Mouse (Mus musculus): ENCODE measurements around the gene Med12l. TPM values are rescaled to one million over a fixed set of nuclear protein-coding genes. Genes with fewer than 3 reads are reported as not detected.

Med12l gene
- polyA plus RNA-seq, 1 experiment from 2014 or later, result 2.3 TPM

DNA sequence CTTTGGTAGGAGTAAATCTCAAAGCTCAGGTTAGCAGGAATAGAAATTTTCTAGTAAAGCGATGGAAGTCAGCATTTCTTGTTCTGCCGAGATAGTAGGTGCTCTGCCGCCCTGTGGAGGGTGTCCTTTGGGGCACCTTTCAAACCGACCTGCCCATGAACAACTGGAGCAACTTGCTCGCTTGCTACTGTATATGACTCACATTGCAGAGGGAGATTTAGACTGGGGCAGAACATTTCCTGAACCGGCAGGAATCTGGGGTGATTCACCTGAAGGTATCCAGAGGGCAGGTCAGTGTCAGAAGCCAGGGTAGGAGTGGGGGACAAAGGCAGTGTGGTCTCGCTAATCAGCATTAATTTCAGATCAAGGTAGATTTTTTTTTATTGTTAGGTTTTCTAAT is 189.3 kb downstream of the Med12l start, which contains the start of gene Gpr87:
Gene Gpr87, minus strand, starts transcription at position 167 of the 400 bp plus-strand sequence.
- Histone ChIP-seq H3K4me3 (no peak within 1 kb of the TSS), H3K4me2 (no peak within 1 kb of the TSS), H3K9ac (no peak within 1 kb of the TSS), H3K9me3 (no peaks in the 10 kb centered on the region), H3K27me3 (replicated peaks) (no peaks in the 10 kb centered on the region), H3K27ac (replicated peaks) (no peak within 1 kb of the TSS), H3K36me3 (no peaks in the 10 kb centered on the region), H3K4me1 (no peaks in the 10 kb centered on the region)
- 72% methylated on average over 7 of the region's 7 CpGs for WGBS
- ATAC-seq (ENCODE audit: extremely low read depth, insufficient number of reproducible peaks, low FRiP score, low TSS enrichment), result no peak

DNA sequence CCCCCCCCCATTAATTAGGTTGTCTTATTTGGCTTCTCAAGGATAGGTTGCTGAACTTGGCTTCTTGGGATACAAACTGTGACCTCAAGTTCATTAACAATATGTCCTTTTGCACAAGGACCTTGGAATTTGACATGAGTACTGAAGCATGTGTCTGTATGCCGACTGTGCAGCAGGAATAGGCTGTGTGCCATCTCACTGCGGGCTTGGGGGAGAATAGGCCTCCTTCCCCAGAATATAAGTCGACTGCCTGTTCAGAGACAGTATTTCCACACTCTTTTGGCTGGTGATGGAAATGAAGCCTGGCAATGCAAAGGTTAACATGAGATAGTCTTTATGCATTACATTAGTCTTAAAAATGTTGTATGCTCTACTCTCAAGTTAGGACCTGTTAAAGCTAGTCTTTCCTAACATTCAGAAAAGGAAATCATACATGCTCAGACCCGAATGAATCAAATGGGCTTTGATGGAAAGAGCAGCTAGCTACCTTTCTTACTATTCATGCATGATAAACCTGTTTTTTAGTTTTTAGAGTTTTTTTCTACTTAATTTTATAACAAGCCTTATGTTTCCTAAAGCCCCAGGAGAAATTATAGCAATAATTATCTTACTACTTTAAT is 191.8 kb downstream of the Med12l start:
- H3K4me2 ChIP-seq, result no peak overlapping the region
- 74% methylated on average over 4 of the region's 4 CpGs for WGBS
- H3K36me3 ChIP-seq, result no peaks in the 10 kb centered on the region
- H3K9ac ChIP-seq, result no peak overlapping the region
- ATAC-seq (ENCODE audit: extremely low read depth, insufficient number of reproducible peaks, low FRiP score, low TSS enrichment), result no peak
- H3K27ac ChIP-seq (replicated peaks), result no peak overlapping the region
- H3K9me3 ChIP-seq, result no peaks in the 10 kb centered on the region
- no peaks in the 10 kb centered on the region for H3K4me1 ChIP-seq
- no peaks in the 10 kb centered on the region for H3K27me3 ChIP-seq (replicated peaks)
- H3K4me3 ChIP-seq, result no peak overlapping the region

DNA sequence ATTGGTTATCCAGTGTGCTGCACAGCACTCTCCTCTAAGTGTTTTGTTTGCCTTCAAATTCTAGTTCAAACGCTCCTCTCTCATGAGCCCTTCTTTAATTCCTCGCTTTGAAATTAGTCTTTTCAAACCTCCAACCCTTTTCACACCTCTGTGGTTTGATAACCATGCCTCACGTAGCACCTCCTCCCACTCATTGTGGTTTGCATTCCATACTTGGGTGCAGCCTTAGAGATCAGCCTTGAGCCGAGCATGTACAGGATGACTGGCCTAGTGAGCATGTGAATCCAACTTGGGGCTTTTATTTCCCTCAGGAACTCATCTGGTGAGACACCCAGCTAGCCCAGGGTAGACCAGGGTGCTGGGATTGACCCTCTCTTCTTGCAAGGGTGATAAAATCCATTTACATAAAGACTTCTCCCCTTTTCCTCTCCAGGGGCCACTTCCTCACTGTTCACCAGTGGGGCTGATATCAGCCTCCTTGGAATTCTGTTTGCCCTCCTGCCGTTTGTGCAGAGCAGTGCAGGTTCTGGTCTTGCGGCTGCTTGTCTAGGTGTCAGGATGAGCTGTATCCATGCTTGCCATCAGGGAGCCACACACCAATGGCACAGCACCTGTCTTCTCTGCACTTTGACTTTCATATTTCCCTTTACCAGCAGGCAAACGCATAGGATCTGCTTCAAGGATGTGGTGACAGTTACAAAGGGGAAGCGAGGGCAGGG is 198.3 kb downstream of the Med12l start:
- H3K4me1 ChIP-seq, result peaks cover 35% of the 10 kb centered on the region
- no peak overlapping the region for H3K4me2 ChIP-seq
- H3K27ac ChIP-seq (replicated peaks), result peak overlapping the region; percentile 76
- no peak for ATAC-seq (ENCODE audit: extremely low read depth, insufficient number of reproducible peaks, low FRiP score, low TSS enrichment)
- WGBS, result 35% methylated on average over 8 of the region's 8 CpGs
- H3K9me3 ChIP-seq, result no peaks in the 10 kb centered on the region
- no peaks in the 10 kb centered on the region for H3K27me3 ChIP-seq (replicated peaks)
- no peak overlapping the region for H3K4me3 ChIP-seq
- no peaks in the 10 kb centered on the region for H3K36me3 ChIP-seq
- H3K9ac ChIP-seq, result no peak overlapping the region

DNA sequence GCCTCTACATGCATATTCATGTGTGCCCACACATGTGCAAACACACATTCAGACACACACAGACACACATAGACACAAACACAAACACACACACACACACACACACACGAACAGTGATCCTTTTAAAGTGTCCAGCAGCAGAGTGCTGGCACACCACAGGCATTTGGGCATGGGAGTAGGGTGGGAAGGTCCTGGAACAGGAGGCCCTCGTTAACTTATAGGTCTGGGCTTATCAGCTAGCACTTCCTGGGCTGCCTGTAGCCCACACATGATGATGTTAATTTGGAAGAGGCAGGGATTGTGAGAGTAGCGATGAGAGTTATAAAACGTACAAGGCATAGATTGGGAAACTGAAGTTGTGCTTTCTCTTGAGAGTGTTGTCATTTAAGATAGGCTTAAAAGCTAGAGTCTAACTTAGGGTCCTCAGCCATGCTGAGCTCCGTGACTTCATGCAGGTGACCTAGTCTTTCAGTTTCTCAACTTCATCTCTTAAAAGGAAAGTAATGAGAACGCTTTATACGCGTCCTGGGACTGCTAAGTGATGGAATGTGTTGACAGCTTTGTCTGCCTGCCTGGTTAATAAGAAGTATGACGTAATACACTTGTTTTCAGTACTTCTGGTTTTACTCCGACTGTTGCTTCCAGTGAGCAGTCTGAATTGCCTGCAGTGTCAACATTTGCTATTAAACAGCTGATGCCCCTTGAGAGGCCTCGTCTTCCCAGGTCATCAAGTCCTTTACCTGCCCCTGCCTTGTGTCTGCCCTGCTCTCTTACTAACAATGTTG is 199.3 kb downstream of the Med12l start:
- H3K36me3 ChIP-seq, result no peaks in the 10 kb centered on the region
- no peaks in the 10 kb centered on the region for H3K9me3 ChIP-seq
- H3K4me2 ChIP-seq, result peak overlapping the region; percentile 55
- H3K9ac ChIP-seq, result no peak overlapping the region
- H3K4me3 ChIP-seq, result 0 out of 2 replicates have a peak overlapping the region, but pooled peaks have one; percentile 9
- no peaks in the 10 kb centered on the region for H3K27me3 ChIP-seq (replicated peaks)
- H3K27ac ChIP-seq (replicated peaks), result peak overlapping the region; percentile 76
- ATAC-seq (ENCODE audit: extremely low read depth, insufficient number of reproducible peaks, low FRiP score, low TSS enrichment), result peak; percentile 41
- peaks cover 35% of the 10 kb centered on the region for H3K4me1 ChIP-seq
- 18% methylated on average over 11 of the region's 11 CpGs for WGBS

DNA sequence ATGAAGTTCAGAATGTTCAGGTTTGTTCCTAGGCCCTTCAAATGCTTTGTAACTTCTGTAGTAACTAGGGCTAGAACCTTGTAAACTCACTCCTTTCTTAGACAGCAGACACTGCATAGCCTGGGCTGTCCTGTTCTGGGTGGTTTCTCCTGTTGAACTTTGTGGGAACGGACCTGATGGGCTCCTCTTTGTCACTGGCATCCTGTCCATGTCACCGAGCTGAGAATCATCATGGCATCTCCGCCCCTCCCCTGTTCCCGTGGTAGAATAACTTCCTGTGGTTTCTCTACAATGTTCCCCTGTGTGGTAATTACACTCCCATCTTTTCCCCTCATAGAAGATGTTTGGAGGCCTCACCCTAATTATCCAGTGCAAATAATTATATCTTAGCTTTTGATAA is 200.3 kb downstream of the Med12l start:
- Histone ChIP-seq H3K9me3 (no peaks in the 10 kb centered on the region), H3K27me3 (replicated peaks) (no peaks in the 10 kb centered on the region), H3K27ac (replicated peaks) (peak overlapping the region; percentile 76), H3K4me3 (no peak overlapping the region), H3K9ac (no peak overlapping the region), H3K36me3 (no peaks in the 10 kb centered on the region), H3K4me2 (no peak overlapping the region), H3K4me1 (peaks cover 35% of the 10 kb centered on the region)
- ATAC-seq (ENCODE audit: extremely low read depth, insufficient number of reproducible peaks, low FRiP score, low TSS enrichment), result no peak
- whole genome bisulfite sequencing, result 76% methylated on average over 4 of the region's 4 CpGs

DNA sequence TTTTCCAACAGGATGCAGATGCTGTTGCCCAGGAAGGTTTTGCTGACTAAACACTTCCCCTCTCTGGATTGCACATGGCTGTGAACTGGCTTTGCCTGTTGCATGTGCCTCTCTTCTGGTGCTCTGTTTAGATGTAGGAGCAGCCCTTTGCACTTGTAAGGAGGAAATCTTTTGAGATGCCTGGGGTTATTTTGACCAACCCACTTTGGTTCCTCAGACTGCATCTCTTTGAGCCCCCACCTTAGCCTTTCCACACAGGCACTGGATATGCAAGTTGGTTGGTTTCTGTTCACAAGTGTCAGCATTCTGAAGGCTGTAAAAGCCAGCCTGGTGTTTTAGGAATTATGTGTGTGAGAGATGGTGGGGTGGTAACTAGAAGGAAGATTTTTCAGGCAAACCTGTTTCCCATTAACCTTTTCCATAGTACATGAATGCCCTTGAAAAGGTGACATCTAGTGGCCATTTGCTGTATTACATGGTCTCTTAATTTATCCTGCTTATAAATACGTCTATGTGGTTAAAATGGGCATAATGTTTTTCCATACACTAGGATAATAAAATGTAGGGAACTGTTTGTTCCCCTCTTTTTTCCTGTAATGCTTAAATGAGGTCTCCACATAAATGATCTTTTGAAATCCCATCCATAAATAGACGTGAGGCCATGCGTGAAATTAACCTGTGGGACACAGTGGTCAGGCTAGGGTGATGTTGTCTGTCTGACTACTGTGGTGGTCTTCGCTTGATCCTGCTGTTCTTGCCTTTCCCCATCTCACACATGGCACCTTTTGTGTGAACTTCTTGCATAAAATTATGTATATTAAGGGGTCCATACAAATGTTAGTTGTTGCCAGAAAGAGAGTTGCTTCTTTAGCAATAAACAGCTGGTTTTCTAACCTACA is 203.3 kb downstream of the Med12l start:
- Histone ChIP-seq H3K4me1 (peaks cover 26% of the 10 kb centered on the region), H3K9me3 (no peaks in the 10 kb centered on the region), H3K27ac (replicated peaks) (no peak overlapping the region), H3K4me2 (no peak overlapping the region), H3K36me3 (no peaks in the 10 kb centered on the region), H3K9ac (0 out of 2 replicates have a peak overlapping the region, but pooled peaks have one; percentile 21), H3K27me3 (replicated peaks) (no peaks in the 10 kb centered on the region), H3K4me3 (no peak overlapping the region)
- 62% methylated on average over 4 of the region's 4 CpGs for WGBS
- ATAC-seq (ENCODE audit: extremely low read depth, insufficient number of reproducible peaks, low FRiP score, low TSS enrichment), result no peak

DNA sequence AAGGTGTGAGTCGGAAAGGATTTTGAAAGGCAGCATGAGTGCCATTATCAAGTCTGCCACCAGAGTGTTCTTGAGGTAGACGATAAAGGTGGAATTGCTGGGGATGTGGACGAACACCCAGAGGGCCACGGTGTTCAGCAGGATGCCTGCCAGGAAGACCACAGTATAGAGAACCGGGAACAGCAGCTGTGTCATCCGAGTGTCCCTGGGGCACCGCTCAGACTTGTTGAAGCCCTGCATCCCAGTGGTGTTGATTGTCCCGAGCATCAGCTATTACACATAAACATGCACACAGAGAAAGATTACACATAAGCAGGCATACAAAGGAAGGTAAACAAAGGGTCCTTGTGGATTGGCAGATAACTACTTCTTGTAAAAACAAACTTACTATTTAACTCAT is 204.5 kb downstream of the Med12l start:
- Histone ChIP-seq H3K9me3 (no peaks in the 10 kb centered on the region), H3K36me3 (no peaks in the 10 kb centered on the region), H3K4me2 (no peak overlapping the region), H3K27me3 (replicated peaks) (no peaks in the 10 kb centered on the region), H3K4me3 (no peak overlapping the region), H3K27ac (replicated peaks) (no peak overlapping the region), H3K9ac (no peak overlapping the region), H3K4me1 (peaks cover 15% of the 10 kb centered on the region)
- 60% methylated on average over 8 of the region's 8 CpGs for WGBS
- ATAC-seq (ENCODE audit: extremely low read depth, insufficient number of reproducible peaks, low FRiP score, low TSS enrichment), result no peak

DNA sequence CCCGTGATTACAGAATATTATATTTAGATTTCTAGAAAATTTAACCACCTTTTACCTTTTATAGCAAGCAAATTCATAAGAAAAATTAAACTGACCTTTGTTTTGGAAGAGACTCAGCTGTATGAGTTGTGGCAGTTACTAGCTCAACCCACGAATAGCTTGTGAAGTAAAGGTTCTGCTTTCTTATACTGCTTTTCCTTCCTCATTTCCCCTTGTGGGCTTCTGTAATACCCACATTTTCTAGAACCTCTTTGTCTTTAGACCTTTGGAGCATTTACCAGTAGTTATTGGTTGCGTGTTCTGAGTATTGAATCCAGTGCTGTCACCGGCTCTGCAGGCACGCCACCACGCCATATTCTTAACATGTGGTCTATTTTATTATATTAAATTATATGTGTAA is 205.1 kb downstream of the Med12l start, which contains the start of gene P2ry13:
Gene P2ry13, minus strand, starts transcription at position 156 of the 400 bp plus-strand sequence.
- H3K36me3 ChIP-seq, result no peaks in the 10 kb centered on the region
- no peaks in the 10 kb centered on the region for H3K27me3 ChIP-seq (replicated peaks)
- 86% methylated on average over 6 of the region's 6 CpGs for WGBS
- H3K9ac ChIP-seq, result no peak within 1 kb of the TSS
- H3K4me3 ChIP-seq, result no peak within 1 kb of the TSS
- peaks cover 8% of the 10 kb centered on the region for H3K4me1 ChIP-seq
- ATAC-seq (ENCODE audit: extremely low read depth, insufficient number of reproducible peaks, low FRiP score, low TSS enrichment), result no peak
- no peak within 1 kb of the TSS for H3K27ac ChIP-seq (replicated peaks)
- no peaks in the 10 kb centered on the region for H3K9me3 ChIP-seq
- no peak within 1 kb of the TSS for H3K4me2 ChIP-seq

DNA sequence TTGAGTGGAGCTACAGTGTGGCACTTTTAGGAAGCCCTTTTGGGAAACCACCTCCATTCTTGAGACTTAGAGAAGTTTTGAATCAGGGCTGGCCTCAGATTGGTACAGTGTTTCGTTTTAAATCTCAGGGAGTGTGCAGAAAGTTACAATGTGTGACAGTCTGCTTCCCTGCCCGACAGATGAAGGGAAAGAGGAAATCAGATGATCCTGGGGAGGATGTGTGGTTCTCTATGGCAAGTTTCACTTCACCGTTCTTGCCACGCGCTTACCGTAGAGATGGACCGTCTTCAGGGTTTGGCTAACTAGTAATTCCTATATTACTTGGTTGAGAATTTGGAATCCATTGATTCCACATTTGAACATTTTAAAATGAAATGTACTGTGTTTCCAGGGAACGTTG is 206.2 kb downstream of the Med12l start:
- no peak overlapping the region for H3K27ac ChIP-seq (replicated peaks)
- no peak for ATAC-seq (ENCODE audit: extremely low read depth, insufficient number of reproducible peaks, low FRiP score, low TSS enrichment)
- H3K27me3 ChIP-seq (replicated peaks), result no peaks in the 10 kb centered on the region
- no peak overlapping the region for H3K4me2 ChIP-seq
- H3K9ac ChIP-seq, result no peak overlapping the region
- no peak overlapping the region for H3K4me3 ChIP-seq
- H3K4me1 ChIP-seq, result peaks cover 4% of the 10 kb centered on the region
- 81% methylated on average over 8 of the region's 8 CpGs for WGBS
- H3K9me3 ChIP-seq, result no peaks in the 10 kb centered on the region
- H3K36me3 ChIP-seq, result no peaks in the 10 kb centered on the region

DNA sequence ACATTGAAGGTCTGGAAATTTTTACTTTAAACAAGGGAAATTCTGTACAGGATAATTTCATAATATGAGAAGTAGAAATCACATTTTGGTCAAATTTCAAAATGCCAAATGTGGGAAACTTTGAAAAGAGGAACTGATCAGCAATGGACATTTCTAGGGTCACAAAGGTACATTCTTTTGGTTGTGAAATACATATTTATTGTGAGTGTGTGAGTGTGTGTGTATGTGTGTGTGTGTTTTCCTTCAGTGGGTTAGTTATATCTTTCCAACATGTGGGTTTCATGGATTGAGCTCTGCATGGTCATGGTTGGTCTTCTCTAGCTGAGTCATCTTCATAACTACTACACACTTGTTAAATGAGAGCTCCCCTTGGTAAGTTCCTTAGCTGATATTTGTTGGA is 206.8 kb downstream of the Med12l start:
- peaks cover 4% of the 10 kb centered on the region for H3K4me1 ChIP-seq
- no peaks in the 10 kb centered on the region for H3K9me3 ChIP-seq
- no peak overlapping the region for H3K27ac ChIP-seq (replicated peaks)
- H3K4me2 ChIP-seq, result no peak overlapping the region
- H3K36me3 ChIP-seq, result no peaks in the 10 kb centered on the region
- no peak overlapping the region for H3K9ac ChIP-seq
- H3K4me3 ChIP-seq, result no peak overlapping the region
- no peaks in the 10 kb centered on the region for H3K27me3 ChIP-seq (replicated peaks)
- no peak for ATAC-seq (ENCODE audit: extremely low read depth, insufficient number of reproducible peaks, low FRiP score, low TSS enrichment)

DNA sequence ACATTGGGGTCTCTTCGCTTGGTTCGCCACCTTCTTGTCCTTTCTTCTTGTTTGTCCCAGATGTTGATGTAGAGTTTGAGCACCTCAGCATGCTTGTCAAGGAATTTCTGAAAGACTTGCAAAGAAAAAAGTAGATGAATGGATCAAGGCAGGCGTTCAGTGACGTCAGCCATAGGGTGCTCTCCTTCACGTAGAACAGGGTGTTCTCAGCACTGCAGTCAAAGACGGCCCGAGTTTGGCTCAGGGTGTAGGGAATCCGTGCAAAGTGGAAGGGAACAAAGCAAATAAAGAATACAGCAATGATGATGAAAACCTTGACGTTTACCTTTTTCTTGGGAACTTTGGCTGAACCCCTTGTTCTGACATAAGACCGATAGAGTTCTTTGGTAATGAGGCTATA is 211.6 kb downstream of the Med12l start:
- 82% methylated on average over 10 of the region's 10 CpGs for WGBS
- no peaks in the 10 kb centered on the region for H3K36me3 ChIP-seq
- H3K4me2 ChIP-seq, result no peak overlapping the region
- H3K4me3 ChIP-seq, result no peak overlapping the region
- no peaks in the 10 kb centered on the region for H3K27me3 ChIP-seq (replicated peaks)
- no peak for ATAC-seq (ENCODE audit: extremely low read depth, insufficient number of reproducible peaks, low FRiP score, low TSS enrichment)
- no peaks in the 10 kb centered on the region for H3K4me1 ChIP-seq
- no peaks in the 10 kb centered on the region for H3K9me3 ChIP-seq
- no peak overlapping the region for H3K27ac ChIP-seq (replicated peaks)
- no peak overlapping the region for H3K9ac ChIP-seq

Measured in heart, embryonic 13.5 days (tissue).